Mouse (Mus musculus): ENCODE measurements around the gene Anp32a. TPM values are rescaled to one million over a fixed set of nuclear protein-coding genes. Genes with fewer than 3 reads are reported as not detected.

Gene Anp32a
- polyA plus RNA-seq, 1 experiment from 2014 or later = 246 TPM

DNA sequence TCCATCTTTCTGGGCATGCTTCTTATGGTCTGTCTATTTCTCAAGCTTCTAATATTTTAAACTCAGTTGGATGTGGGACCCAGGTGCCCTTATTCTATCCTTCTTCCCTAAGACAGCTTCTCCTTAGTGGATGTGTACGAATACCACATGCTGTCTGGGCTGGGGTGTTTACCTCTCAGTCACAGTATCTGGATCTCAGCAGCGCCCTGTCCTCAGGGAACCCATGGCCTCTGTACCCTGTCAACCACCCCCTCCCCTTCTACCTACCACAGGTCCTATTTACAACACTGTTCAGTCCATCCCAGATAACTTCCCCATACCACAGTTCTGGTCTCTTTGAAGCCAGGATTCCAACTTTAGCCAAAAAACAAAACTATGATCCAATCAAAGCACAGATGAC is 9.6 kb downstream of the Anp32a start:
- Histone ChIP-seq H3K9me3 (replicated peaks) (no peaks in the 10 kb centered on the region), H3K27me3 (ENCODE audit: low read depth, poor library complexity, severe bottlenecking) (no peaks in the 10 kb centered on the region), H3K4me1 (peaks cover 75% of the 10 kb centered on the region), H3K27ac (no peak overlapping the region; the same call in 1 of the 2 replicates), H3K36me3 (peaks cover 51% of the 10 kb centered on the region), H3K4me3 (no peak overlapping the region)
- no peak for DNase-seq (ENCODE audit: low spot score)
- WGBS = 64% methylated on average over 2 of the region's 2 CpGs

DNA sequence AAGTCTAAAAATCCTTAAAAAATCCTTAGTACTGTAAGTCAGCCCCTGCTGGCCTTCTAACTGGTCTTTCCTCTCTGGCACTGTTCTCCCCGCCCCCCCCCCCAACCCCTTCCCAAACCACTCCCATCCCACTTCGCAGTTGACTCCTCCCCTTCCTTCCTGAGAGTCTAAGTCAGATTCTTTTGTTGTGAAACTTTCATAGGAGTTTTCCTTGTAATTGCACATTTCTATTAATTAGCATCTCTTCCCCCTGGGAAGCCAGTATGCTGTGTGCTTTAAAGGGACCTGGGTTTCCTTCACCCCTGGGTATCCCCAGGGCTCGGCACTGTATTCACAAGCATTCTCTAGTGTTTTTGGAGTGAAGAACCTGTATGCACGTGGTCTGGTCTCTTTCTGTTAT is 10.1 kb downstream of the Anp32a start:
- Histone ChIP-seq H3K9me3 (replicated peaks) (no peaks in the 10 kb centered on the region), H3K27ac (peak overlapping the region; percentile 70), H3K4me3 (no peak overlapping the region), H3K27me3 (ENCODE audit: low read depth, poor library complexity, severe bottlenecking) (no peaks in the 10 kb centered on the region), H3K36me3 (peaks cover 55% of the 10 kb centered on the region), H3K4me1 (peaks cover 73% of the 10 kb centered on the region)
- no peak for DNase-seq (ENCODE audit: low spot score)
- WGBS = 50% methylated on average over 4 of the region's 4 CpGs

GRCm38 (mm10) chr9:62353784-62354183 is 12.7 kb downstream of the Anp32a start:
- Histone ChIP-seq H3K9me3 (replicated peaks) (no peaks in the 10 kb centered on the region), H3K4me3 (no peak overlapping the region), H3K27me3 (ENCODE audit: low read depth, poor library complexity, severe bottlenecking) (no peaks in the 10 kb centered on the region), H3K36me3 (peaks cover 67% of the 10 kb centered on the region), H3K4me1 (peaks cover 65% of the 10 kb centered on the region), H3K27ac (no peak overlapping the region)
- no peak for DNase-seq (ENCODE audit: low spot score)
- 73% methylated on average over 7 of the region's 7 CpGs for WGBS

- Histone ChIP-seq H3K27ac (no peak overlapping the region), H3K4me1 (peaks cover 57% of the 10 kb centered on the region), H3K36me3 (peaks cover 72% of the 10 kb centered on the region), H3K9me3 (replicated peaks) (no peaks in the 10 kb centered on the region), H3K4me3 (no peak overlapping the region), H3K27me3 (ENCODE audit: low read depth, poor library complexity, severe bottlenecking) (no peaks in the 10 kb centered on the region)
- DNase-seq (ENCODE audit: low spot score) = no peak
- 88% methylated on average over 16 of the region's 16 CpGs for WGBS
These were observed 14.0 kb downstream of the Anp32a start for GRCm38 (mm10) chr9:62354838-62355719.

- H3K4me3 ChIP-seq = no peak overlapping the region
- DNase-seq (ENCODE audit: low spot score) = no peak
- H3K4me1 ChIP-seq = peaks cover 57% of the 10 kb centered on the region
- 92% methylated on average over 6 of the region's 6 CpGs for WGBS
- no peak overlapping the region for H3K27ac ChIP-seq
- no peaks in the 10 kb centered on the region for H3K9me3 ChIP-seq (replicated peaks)
- peaks cover 78% of the 10 kb centered on the region for H3K36me3 ChIP-seq
- no peaks in the 10 kb centered on the region for H3K27me3 ChIP-seq (ENCODE audit: low read depth, poor library complexity, severe bottlenecking)
These were observed 14.7 kb downstream of the Anp32a start for GRCm38 (mm10) chr9:62355763-62356162.

GRCm38 (mm10) chr9:62357593-62357992 is 16.5 kb downstream of the Anp32a start:
- no peak overlapping the region for H3K4me3 ChIP-seq
- no peaks in the 10 kb centered on the region for H3K27me3 ChIP-seq (ENCODE audit: low read depth, poor library complexity, severe bottlenecking)
- DNase-seq (ENCODE audit: low spot score) = no peak
- no peaks in the 10 kb centered on the region for H3K9me3 ChIP-seq (replicated peaks)
- no peak overlapping the region for H3K27ac ChIP-seq
- peaks cover 63% of the 10 kb centered on the region for H3K4me1 ChIP-seq
- peaks cover 85% of the 10 kb centered on the region for H3K36me3 ChIP-seq
- WGBS = 89% methylated on average over 8 of the region's 8 CpGs

- H3K4me3 ChIP-seq = no peak overlapping the region
- WGBS = 85% methylated on average over 9 of the region's 9 CpGs
- H3K9me3 ChIP-seq (replicated peaks) = no peaks in the 10 kb centered on the region
- H3K27me3 ChIP-seq (ENCODE audit: low read depth, poor library complexity, severe bottlenecking) = no peaks in the 10 kb centered on the region
- peaks cover 68% of the 10 kb centered on the region for H3K4me1 ChIP-seq
- peaks cover 73% of the 10 kb centered on the region for H3K36me3 ChIP-seq
- no peak overlapping the region for H3K27ac ChIP-seq
- no peak for DNase-seq (ENCODE audit: low spot score)
These were observed 17.8 kb downstream of the Anp32a start for GRCm38 (mm10) chr9:62358851-62359250.

DNA sequence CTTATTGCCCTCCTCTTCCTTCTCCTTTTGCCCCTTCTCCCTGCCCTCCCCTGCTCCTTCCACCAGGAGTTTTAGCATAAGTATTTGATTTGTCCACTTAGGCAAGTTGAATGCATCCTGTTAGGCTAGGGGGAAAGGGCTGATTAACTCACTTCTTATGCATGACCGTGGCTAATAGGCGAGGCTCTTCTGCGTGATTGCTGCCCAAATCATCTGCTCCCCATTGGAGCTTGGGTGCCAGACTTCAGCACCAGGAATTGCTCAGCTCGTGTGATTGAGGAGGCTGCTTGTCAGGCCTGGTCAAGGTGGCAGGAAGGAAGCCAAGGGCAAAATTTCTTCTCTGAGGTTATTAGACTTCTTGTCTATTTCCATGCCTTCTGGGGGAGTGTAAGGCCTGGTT is 19.8 kb downstream of the Anp32a start:
- Histone ChIP-seq H3K4me1 (peaks cover 80% of the 10 kb centered on the region), H3K27me3 (ENCODE audit: low read depth, poor library complexity, severe bottlenecking) (no peaks in the 10 kb centered on the region), H3K27ac (no peak overlapping the region), H3K9me3 (replicated peaks) (no peaks in the 10 kb centered on the region), H3K4me3 (no peak overlapping the region), H3K36me3 (peaks cover 54% of the 10 kb centered on the region)
- no peak for DNase-seq (ENCODE audit: low spot score)
- 64% methylated on average over 4 of the region's 4 CpGs for WGBS

DNA sequence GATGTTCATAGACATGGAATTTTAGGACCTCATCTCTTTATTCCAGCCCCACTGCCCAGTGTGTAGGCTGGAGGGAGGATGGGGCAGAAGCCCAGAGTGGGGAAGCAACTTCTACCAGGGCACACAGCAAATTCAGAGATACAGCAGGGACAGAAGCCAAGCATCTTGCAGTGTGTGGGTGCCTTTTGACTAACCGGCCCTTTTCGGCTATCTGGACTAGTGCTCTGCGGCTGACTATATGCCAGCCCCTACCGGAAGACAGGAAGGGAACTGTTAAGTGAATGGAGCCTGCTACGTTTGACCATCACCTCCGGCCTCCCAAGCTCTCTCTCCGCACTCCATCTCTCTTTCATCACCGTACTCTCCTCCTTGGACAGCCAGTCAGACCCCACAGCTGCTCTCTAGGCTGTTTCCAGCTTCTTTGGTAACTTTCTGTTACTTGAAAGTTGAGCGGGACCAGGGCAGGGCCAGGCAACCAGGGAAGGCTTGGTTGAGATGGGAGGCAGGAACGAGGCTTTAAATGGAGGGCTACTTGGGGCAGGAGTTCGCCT is 21.8 kb downstream of the Anp32a start:
- Histone ChIP-seq H3K4me1 (peaks cover 88% of the 10 kb centered on the region), H3K27me3 (ENCODE audit: low read depth, poor library complexity, severe bottlenecking) (no peaks in the 10 kb centered on the region), H3K27ac (peak overlapping the region; percentile 81), H3K4me3 (peak overlapping the region; percentile 39), H3K9me3 (replicated peaks) (no peaks in the 10 kb centered on the region), H3K36me3 (peaks cover 35% of the 10 kb centered on the region)
- DNase-seq (ENCODE audit: low spot score) = peak; percentile 40
- WGBS = 32% methylated on average over 11 of the region's 11 CpGs

DNA sequence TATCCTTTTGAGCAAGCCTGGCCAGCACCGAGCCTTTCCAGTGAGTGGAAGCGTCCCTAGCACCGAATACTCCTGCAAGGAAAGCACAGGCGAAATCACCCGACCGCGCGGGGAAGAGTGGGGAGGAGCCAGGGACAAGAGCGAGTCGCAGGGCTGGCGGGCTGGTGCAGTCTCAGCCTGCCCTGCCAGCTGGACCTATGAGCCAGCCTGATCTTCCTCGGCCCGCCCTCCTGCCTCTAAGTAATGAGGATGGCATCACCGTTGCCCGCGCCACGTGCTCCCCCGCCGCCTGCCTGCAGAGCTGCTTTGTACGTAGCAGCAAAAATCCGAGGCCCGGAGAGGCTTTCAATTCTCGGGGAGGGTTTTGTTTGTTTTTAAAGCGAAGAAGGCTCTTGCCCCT is 22.5 kb downstream of the Anp32a start:
- Histone ChIP-seq H3K27me3 (ENCODE audit: low read depth, poor library complexity, severe bottlenecking) (no peaks in the 10 kb centered on the region), H3K36me3 (peaks cover 35% of the 10 kb centered on the region), H3K4me1 (peaks cover 91% of the 10 kb centered on the region), H3K4me3 (peak overlapping the region; percentile 39), H3K27ac (peak overlapping the region; percentile 81), H3K9me3 (replicated peaks) (no peaks in the 10 kb centered on the region)
- WGBS = 1% methylated on average over 24 of the region's 24 CpGs
- DNase-seq (ENCODE audit: low spot score) = peak; percentile 78

GRCm38 (mm10) chr9:62364216-62364615 is 23.1 kb downstream of the Anp32a start:
- DNase-seq (ENCODE audit: low spot score) = no peak
- H3K27me3 ChIP-seq (ENCODE audit: low read depth, poor library complexity, severe bottlenecking) = no peaks in the 10 kb centered on the region
- 37% methylated on average over 6 of the region's 6 CpGs for WGBS
- H3K27ac ChIP-seq = peak overlapping the region; percentile 81
- peak overlapping the region; percentile 39 for H3K4me3 ChIP-seq
- no peaks in the 10 kb centered on the region for H3K9me3 ChIP-seq (replicated peaks)
- H3K4me1 ChIP-seq = peaks cover 96% of the 10 kb centered on the region
- peaks cover 34% of the 10 kb centered on the region for H3K36me3 ChIP-seq

DNA sequence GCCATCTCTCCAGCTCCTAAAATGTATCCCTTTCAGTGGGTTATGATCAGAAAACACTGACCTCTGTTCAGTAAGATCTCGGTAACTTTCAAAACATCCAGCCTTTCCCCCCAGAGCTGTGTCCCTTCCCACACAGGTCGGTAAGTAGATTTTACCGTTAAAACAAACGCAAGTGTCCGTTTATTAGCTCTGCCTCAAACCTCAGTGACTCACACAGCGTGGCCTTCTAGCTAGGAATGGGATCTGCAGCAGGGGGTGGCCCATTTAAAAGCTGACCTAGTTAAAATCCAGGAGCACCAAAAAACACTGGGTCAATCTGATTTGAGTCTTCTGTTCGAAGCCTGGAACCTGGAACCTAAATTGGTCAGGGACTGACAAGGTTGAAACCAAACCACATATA is 23.7 kb downstream of the Anp32a start:
- peaks cover 98% of the 10 kb centered on the region for H3K4me1 ChIP-seq
- WGBS = 70% methylated on average over 7 of the region's 7 CpGs

DNA sequence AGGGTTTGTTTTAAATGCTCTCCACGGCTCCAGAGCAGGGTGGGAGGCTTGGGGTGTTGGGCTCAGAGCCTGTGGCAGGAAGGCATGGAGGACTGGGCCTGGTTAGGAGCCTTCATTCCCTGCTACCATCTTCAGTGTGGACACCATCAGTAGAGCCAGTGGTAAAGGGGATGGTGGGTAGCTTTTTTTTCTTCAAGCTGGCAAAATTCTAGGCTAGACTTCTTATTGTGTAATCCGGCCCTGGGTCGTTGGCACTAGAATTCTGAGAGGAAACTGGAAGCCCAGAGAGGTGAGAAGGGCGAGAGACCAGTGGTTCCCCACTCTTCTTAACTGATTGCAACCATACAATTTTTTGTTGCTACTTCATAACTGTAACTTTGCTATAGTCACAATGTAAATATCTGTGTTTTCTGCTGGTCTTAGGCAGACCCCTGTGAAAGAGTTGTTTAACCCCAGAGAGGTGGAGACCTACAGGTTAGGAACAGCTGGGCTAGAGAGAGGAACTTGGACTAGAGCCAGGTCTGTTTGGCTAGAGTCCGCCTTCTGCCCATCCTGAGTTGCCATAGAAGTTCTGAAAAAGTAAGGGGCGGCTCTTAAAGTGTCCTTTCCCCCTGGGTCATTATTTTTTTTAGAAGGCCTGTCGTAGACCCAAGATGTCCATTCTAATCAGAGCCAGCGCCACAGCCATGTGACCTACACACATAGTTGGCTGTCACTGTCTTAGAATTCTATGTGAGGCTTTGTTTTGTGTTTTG is 24.4 kb downstream of the Anp32a start:
- WGBS = 83% methylated on average over 8 of the region's 8 CpGs

More for the DNA sequence above, 23.7 kb downstream of the Anp32a start:
- H3K9me3 ChIP-seq (replicated peaks) = no peaks in the 10 kb centered on the region
- H3K27me3 ChIP-seq (ENCODE audit: low read depth, poor library complexity, severe bottlenecking) = no peaks in the 10 kb centered on the region
- no peak for DNase-seq (ENCODE audit: low spot score)
- no peak overlapping the region for H3K4me3 ChIP-seq
- H3K36me3 ChIP-seq = peaks cover 34% of the 10 kb centered on the region
- H3K27ac ChIP-seq = 0 out of 2 replicates have a peak overlapping the region, but pooled peaks have one; percentile 81

More for the DNA sequence above, 24.4 kb downstream of the Anp32a start:
- no peak overlapping the region for H3K4me3 ChIP-seq
- DNase-seq (ENCODE audit: low spot score) = no peak
- H3K4me1 ChIP-seq = peaks cover 98% of the 10 kb centered on the region
- peaks cover 33% of the 10 kb centered on the region for H3K36me3 ChIP-seq
- no peaks in the 10 kb centered on the region for H3K27me3 ChIP-seq (ENCODE audit: low read depth, poor library complexity, severe bottlenecking)
- H3K27ac ChIP-seq = no peak overlapping the region
- H3K9me3 ChIP-seq (replicated peaks) = no peaks in the 10 kb centered on the region
